Mouse (Mus musculus): Measurements from ENCODE around the gene Tbx6. TPM values are rescaled to one million over a fixed set of nuclear protein-coding genes. Genes with fewer than 3 reads are reported as not detected.

Gene Tbx6
- total RNA-seq, 2 experiments from 2014 or later: 2.1 to 2.6 TPM

Other genes with a start within 250 kb of the Tbx6 start
Only the 30 nearest of the 32 such genes appear.
- gene Eif3c, start 215.1 kb upstream of the Tbx6 start, total RNA-seq (2015; ENCODE audit: low replicate concordance): 42.3 and 63.8 TPM in 2 replicates
- 77.8 and 113 TPM in 2 replicates for gene Eif3c, start 215.1 kb upstream of the Tbx6 start, total RNA-seq (2017; ENCODE audit: low replicate concordance)
- 5.9 and 12.3 TPM in 2 replicates for gene Apobr, start 196.5 kb upstream of the Tbx6 start, total RNA-seq (2015; ENCODE audit: low replicate concordance)
- 3.2 and 6.1 TPM in 2 replicates for gene Apobr, start 196.5 kb upstream of the Tbx6 start, total RNA-seq (2017; ENCODE audit: low replicate concordance)
- 2.9 and 17.2 TPM in 2 replicates for gene Cln3, start 195.7 kb upstream of the Tbx6 start, total RNA-seq (2015; ENCODE audit: low replicate concordance)
- gene Cln3, start 195.7 kb upstream of the Tbx6 start, total RNA-seq (2017; ENCODE audit: low replicate concordance): 1.9 and 3.9 TPM in 2 replicates
- gene Il27, start 186.5 kb upstream of the Tbx6 start, total RNA-seq (2015; ENCODE audit: low replicate concordance): 1.3 TPM in 1 of 2 replicates, not detected in the other
- not detected in 2 replicates for gene Il27, start 186.5 kb upstream of the Tbx6 start, total RNA-seq (2017; ENCODE audit: low replicate concordance)
- 2.5 TPM in 1 of 2 replicates, not detected in the other for gene Nupr1, start 150.6 kb upstream of the Tbx6 start, total RNA-seq (2015; ENCODE audit: low replicate concordance)
- 1.2 and 15.8 TPM in 2 replicates for gene Nupr1, start 150.6 kb upstream of the Tbx6 start, total RNA-seq (2017; ENCODE audit: low replicate concordance)
- 36.8 and 54.1 TPM in 2 replicates for gene Sgf29, start 132.2 kb upstream of the Tbx6 start, total RNA-seq (2015; ENCODE audit: low replicate concordance)
- 0.83 and 10.9 TPM in 2 replicates for gene Sgf29, start 132.2 kb upstream of the Tbx6 start, total RNA-seq (2017; ENCODE audit: low replicate concordance)
- gene Sult1a1, start 105.1 kb upstream of the Tbx6 start, total RNA-seq (2015; ENCODE audit: low replicate concordance): 4.0 TPM in 1 of 2 replicates, not detected in the other
- 6.4 TPM in 1 of 2 replicates, not detected in the other for gene Sult1a1, start 105.1 kb upstream of the Tbx6 start, total RNA-seq (2017; ENCODE audit: low replicate concordance)
- 9.2 and 21.3 TPM in 2 replicates for gene Bola2, start 86.1 kb upstream of the Tbx6 start, total RNA-seq (2015; ENCODE audit: low replicate concordance)
- gene Bola2, start 86.1 kb upstream of the Tbx6 start, total RNA-seq (2017; ENCODE audit: low replicate concordance): 5.1 and 46.8 TPM in 2 replicates
- gene Slx1b, start 85.7 kb upstream of the Tbx6 start, total RNA-seq (2015; ENCODE audit: low replicate concordance): 0.84 and 1.4 TPM in 2 replicates
- 1.9 and 3.2 TPM in 2 replicates for gene Slx1b, start 85.7 kb upstream of the Tbx6 start, total RNA-seq (2017; ENCODE audit: low replicate concordance)
- 103 and 171 TPM in 2 replicates for gene Coro1a, start 73.7 kb upstream of the Tbx6 start, total RNA-seq (2015; ENCODE audit: low replicate concordance)
- 101 and 106 TPM in 2 replicates for gene Coro1a, start 73.7 kb upstream of the Tbx6 start, total RNA-seq (2017; ENCODE audit: low replicate concordance)
- gene Mapk3, start 21.9 kb upstream of the Tbx6 start, total RNA-seq (2015; ENCODE audit: low replicate concordance): 46.5 and 49.0 TPM in 2 replicates
- gene Mapk3, start 21.9 kb upstream of the Tbx6 start, total RNA-seq (2017; ENCODE audit: low replicate concordance): 18.6 and 19.3 TPM in 2 replicates
- 9.2 and 11.9 TPM in 2 replicates for gene Gdpd3, start 15.1 kb upstream of the Tbx6 start, total RNA-seq (2015; ENCODE audit: low replicate concordance)
- 8.1 TPM in 1 of 2 replicates, not detected in the other for gene Gdpd3, start 15.1 kb upstream of the Tbx6 start, total RNA-seq (2017; ENCODE audit: low replicate concordance)
- 182 and 256 TPM in 2 replicates for gene Ypel3, start 4.5 kb upstream of the Tbx6 start, total RNA-seq (2015; ENCODE audit: low replicate concordance)
- 61.6 and 74.1 TPM in 2 replicates for gene Ypel3, start 4.5 kb upstream of the Tbx6 start, total RNA-seq (2017; ENCODE audit: low replicate concordance)
- 63.7 and 105 TPM in 2 replicates for gene Ppp4c, start 11.0 kb downstream of the Tbx6 start, total RNA-seq (2015; ENCODE audit: low replicate concordance)
- 52.8 and 67.6 TPM in 2 replicates for gene Ppp4c, start 11.0 kb downstream of the Tbx6 start, total RNA-seq (2017; ENCODE audit: low replicate concordance)
- gene Fam57b, start 16.2 kb downstream of the Tbx6 start, total RNA-seq (2015; ENCODE audit: low replicate concordance): not detected in 2 replicates
- not detected in 2 replicates for gene Fam57b, start 16.2 kb downstream of the Tbx6 start, total RNA-seq (2017; ENCODE audit: low replicate concordance)
- gene 4930451I11Rik, start 50.2 kb downstream of the Tbx6 start, total RNA-seq (2015; ENCODE audit: low replicate concordance): not detected in 2 replicates
- gene 4930451I11Rik, start 50.2 kb downstream of the Tbx6 start, total RNA-seq (2017; ENCODE audit: low replicate concordance): not detected in 2 replicates
- gene Doc2a, start 65.9 kb downstream of the Tbx6 start, total RNA-seq (2015; ENCODE audit: low replicate concordance): not detected in 2 replicates
- gene Doc2a, start 65.9 kb downstream of the Tbx6 start, total RNA-seq (2017; ENCODE audit: low replicate concordance): not detected in 2 replicates
- gene Hirip3, start 80.5 kb downstream of the Tbx6 start, total RNA-seq (2015; ENCODE audit: low replicate concordance): 50.8 and 63.3 TPM in 2 replicates
- gene Hirip3, start 80.5 kb downstream of the Tbx6 start, total RNA-seq (2017; ENCODE audit: low replicate concordance): 193 and 296 TPM in 2 replicates
- gene Ino80e, start 80.9 kb downstream of the Tbx6 start, total RNA-seq (2015; ENCODE audit: low replicate concordance): 19.1 and 20.1 TPM in 2 replicates
- gene Ino80e, start 80.9 kb downstream of the Tbx6 start, total RNA-seq (2017; ENCODE audit: low replicate concordance): 20.2 and 30.4 TPM in 2 replicates
- gene Taok2, start 103.2 kb downstream of the Tbx6 start, total RNA-seq (2015; ENCODE audit: low replicate concordance): 23.1 and 38.2 TPM in 2 replicates
- gene Taok2, start 103.2 kb downstream of the Tbx6 start, total RNA-seq (2017; ENCODE audit: low replicate concordance): 65.6 and 76.2 TPM in 2 replicates
- 3.2 and 5.4 TPM in 2 replicates for gene Tmem219, start 141.4 kb downstream of the Tbx6 start, total RNA-seq (2015; ENCODE audit: low replicate concordance)
- 4.0 and 10.4 TPM in 2 replicates for gene Tmem219, start 141.4 kb downstream of the Tbx6 start, total RNA-seq (2017; ENCODE audit: low replicate concordance)
- gene Kctd13, start 147.4 kb downstream of the Tbx6 start, total RNA-seq (2015; ENCODE audit: low replicate concordance): 21.6 TPM in 1 of 2 replicates, not detected in the other
- gene Kctd13, start 147.4 kb downstream of the Tbx6 start, total RNA-seq (2017; ENCODE audit: low replicate concordance): 0.53 and 3.3 TPM in 2 replicates
- not detected in 2 replicates for gene Asphd1, start 168.1 kb downstream of the Tbx6 start, total RNA-seq (2015; ENCODE audit: low replicate concordance)
- not detected in 2 replicates for gene Asphd1, start 168.1 kb downstream of the Tbx6 start, total RNA-seq (2017; ENCODE audit: low replicate concordance)
- gene Sez6l2, start 169.1 kb downstream of the Tbx6 start, total RNA-seq (2015; ENCODE audit: low replicate concordance): not detected in 2 replicates
- 0.45 TPM in 1 of 2 replicates, not detected in the other for gene Sez6l2, start 169.1 kb downstream of the Tbx6 start, total RNA-seq (2017; ENCODE audit: low replicate concordance)
- 29.8 and 30.3 TPM in 2 replicates for gene Cdipt, start 194.4 kb downstream of the Tbx6 start, total RNA-seq (2015; ENCODE audit: low replicate concordance)
- gene Cdipt, start 194.4 kb downstream of the Tbx6 start, total RNA-seq (2017; ENCODE audit: low replicate concordance): 19.7 and 27.1 TPM in 2 replicates
- gene Cdiptos, start 194.6 kb downstream of the Tbx6 start, total RNA-seq (2015; ENCODE audit: low replicate concordance): 2.9 TPM in 1 of 2 replicates, not detected in the other
- gene Cdiptos, start 194.6 kb downstream of the Tbx6 start, total RNA-seq (2017; ENCODE audit: low replicate concordance): not detected in 2 replicates
- gene Mvp, start 233.1 kb downstream of the Tbx6 start, total RNA-seq (2015; ENCODE audit: low replicate concordance): 0.36 and 0.42 TPM in 2 replicates
- 6.7 and 7.7 TPM in 2 replicates for gene Mvp, start 233.1 kb downstream of the Tbx6 start, total RNA-seq (2017; ENCODE audit: low replicate concordance)
- not detected in 2 replicates for gene Pagr1b, start 235.0 kb downstream of the Tbx6 start, total RNA-seq (2015; ENCODE audit: low replicate concordance)
- gene Pagr1b, start 235.0 kb downstream of the Tbx6 start, total RNA-seq (2017; ENCODE audit: low replicate concordance): 0.64 and 11.8 TPM in 2 replicates
- gene Pagr1a, start 235.9 kb downstream of the Tbx6 start, total RNA-seq (2015; ENCODE audit: low replicate concordance): 24.1 and 46.9 TPM in 2 replicates
- 10.6 and 26.2 TPM in 2 replicates for gene Pagr1a, start 235.9 kb downstream of the Tbx6 start, total RNA-seq (2017; ENCODE audit: low replicate concordance)
- gene Gm42742, start 239.6 kb downstream of the Tbx6 start, total RNA-seq (2015; ENCODE audit: low replicate concordance): 1.7 TPM in 1 of 2 replicates, not detected in the other
- gene Gm42742, start 239.6 kb downstream of the Tbx6 start, total RNA-seq (2017; ENCODE audit: low replicate concordance): 10.8 and 28.1 TPM in 2 replicates